Mouse (Mus musculus): ENCODE measurements around the gene Mrpl23.

GRCm38 (mm10) chr7:142503206-142503605 is 29.3 kb upstream of the Mrpl23 start:
- TF ChIP-seq CTCF (conservative IDR thresholded peaks at IDR 0.05; ENCODE audit: low read length) (no peak), NANOG (IDR thresholded peaks at IDR 0.05; ENCODE audit: borderline replicate concordance, low read length) (no peak), POU5F1 (IDR thresholded peaks at IDR 0.05; ENCODE audit: borderline replicate concordance, low read length) (no peak)

Measured in E14TG2a.4 (cell line).